Mouse (Mus musculus): Measurements from ENCODE around the gene Epn3. TPM values are rescaled to one million over a fixed set of nuclear protein-coding genes. Genes with fewer than 3 reads are reported as not detected.

Gene Epn3
- polyA plus RNA-seq, 1 experiment from 2014 or later = 0.43 TPM

- H3K4me3 ChIP-seq (replicated peaks; ENCODE audit: low read depth, low read length) = peak overlapping the region; percentile 78; the same call in 1 of the 2 replicates
- DNase-seq = no peak
- peaks cover 59% of the 10 kb centered on the region for H3K4me1 ChIP-seq (ENCODE audit: control insufficient read depth, insufficient read depth, low read length)
- peak overlapping the region; percentile 99 for H3K4me2 ChIP-seq (ENCODE audit: low read length)
- no peak overlapping the region for H3K9ac ChIP-seq (replicated peaks; ENCODE audit: low read length)
- H3K27me3 ChIP-seq (ENCODE audit: control insufficient read depth, insufficient read depth, low read length) = peaks cover 9% of the 10 kb centered on the region; the same call in 1 of the 2 replicates
- H3K27ac ChIP-seq (replicated peaks; ENCODE audit: low read depth, low read length) = 0 out of 2 replicates have a peak overlapping the region, but pooled peaks have one; percentile 37
- 21% methylated on average over 6 of the region's 7 CpGs for WGBS
- no peaks in the 10 kb centered on the region for H3K9me3 ChIP-seq (ENCODE audit: control insufficient read depth, low read length)
- no peak for ATAC-seq (ENCODE audit: low FRiP score, low TSS enrichment)
- H3K36me3 ChIP-seq (ENCODE audit: control insufficient read depth, insufficient read depth, low read length) = no peaks in the 10 kb centered on the region
Observed at GRCm38 (mm10) chr11:94470391-94470790, 29.4 kb downstream of the Epn3 start.

- peak; percentile 64 for DNase-seq
- Histone ChIP-seq H3K4me1 (ENCODE audit: control insufficient read depth, insufficient read depth, low read length) (peaks cover 56% of the 10 kb centered on the region), H3K4me3 (replicated peaks; ENCODE audit: low read depth, low read length) (no peak overlapping the region), H3K9me3 (ENCODE audit: control insufficient read depth, low read length) (no peaks in the 10 kb centered on the region), H3K27ac (replicated peaks; ENCODE audit: low read depth, low read length) (peak overlapping the region; percentile 94), H3K9ac (replicated peaks; ENCODE audit: low read length) (no peak overlapping the region; the same call in 1 of the 2 replicates), H3K4me2 (ENCODE audit: low read length) (peak overlapping the region; percentile 99), H3K27me3 (ENCODE audit: control insufficient read depth, insufficient read depth, low read length) (peaks cover under 1% of the 10 kb centered on the region; the same call in 1 of the 2 replicates), H3K36me3 (ENCODE audit: control insufficient read depth, insufficient read depth, low read length) (no peaks in the 10 kb centered on the region)
- ATAC-seq (ENCODE audit: low FRiP score, low TSS enrichment) = no peak
- 6% methylated on average over 9 of the region's 9 CpGs for WGBS
Observed at GRCm38 (mm10) chr11:94469136-94470064, 30.4 kb downstream of the Epn3 start.

GRCm38 (mm10) chr11:94468582-94469064, 31.2 kb downstream of the Epn3 start:
- ATAC-seq (ENCODE audit: low FRiP score, low TSS enrichment) = peak; percentile 90
- H3K36me3 ChIP-seq (ENCODE audit: control insufficient read depth, insufficient read depth, low read length) = no peaks in the 10 kb centered on the region
- peak overlapping the region; percentile 94 for H3K27ac ChIP-seq (replicated peaks; ENCODE audit: low read depth, low read length)
- DNase-seq = peak; percentile 97
- H3K4me3 ChIP-seq (replicated peaks; ENCODE audit: low read depth, low read length) = no peak overlapping the region
- WGBS = 0% methylated on average over 4 of the region's 4 CpGs
- H3K9ac ChIP-seq (replicated peaks; ENCODE audit: low read length) = no peak overlapping the region
- no peaks in the 10 kb centered on the region for H3K27me3 ChIP-seq (ENCODE audit: control insufficient read depth, insufficient read depth, low read length)
- peak overlapping the region; percentile 99 for H3K4me2 ChIP-seq (ENCODE audit: low read length)
- H3K4me1 ChIP-seq (ENCODE audit: control insufficient read depth, insufficient read depth, low read length) = peaks cover 55% of the 10 kb centered on the region
- no peaks in the 10 kb centered on the region for H3K9me3 ChIP-seq (ENCODE audit: control insufficient read depth, low read length)

GRCm38 (mm10) chr11:94466333-94466855, 33.4 kb downstream of the Epn3 start:
- no peak overlapping the region for H3K4me2 ChIP-seq (ENCODE audit: low read length)
- H3K9me3 ChIP-seq (ENCODE audit: control insufficient read depth, low read length) = no peaks in the 10 kb centered on the region
- DNase-seq (no peak), ATAC-seq (ENCODE audit: low FRiP score, low TSS enrichment) (no peak)
- WGBS = 82% methylated on average over 17 of the region's 17 CpGs
- H3K9ac ChIP-seq (replicated peaks; ENCODE audit: low read length) = no peak overlapping the region
- H3K27ac ChIP-seq (replicated peaks; ENCODE audit: low read depth, low read length) = no peak overlapping the region
- H3K4me1 ChIP-seq (ENCODE audit: control insufficient read depth, insufficient read depth, low read length) = peaks cover 46% of the 10 kb centered on the region
- no peaks in the 10 kb centered on the region for H3K27me3 ChIP-seq (ENCODE audit: control insufficient read depth, insufficient read depth, low read length)
- no peak overlapping the region for H3K4me3 ChIP-seq (replicated peaks; ENCODE audit: low read depth, low read length)
- H3K36me3 ChIP-seq (ENCODE audit: control insufficient read depth, insufficient read depth, low read length) = peaks cover 10% of the 10 kb centered on the region

- Histone ChIP-seq H3K9me3 (ENCODE audit: control insufficient read depth, low read length) (no peaks in the 10 kb centered on the region), H3K4me1 (ENCODE audit: control insufficient read depth, insufficient read depth, low read length) (peaks cover 24% of the 10 kb centered on the region), H3K27ac (replicated peaks; ENCODE audit: low read depth, low read length) (no peak overlapping the region), H3K9ac (replicated peaks; ENCODE audit: low read length) (no peak overlapping the region), H3K4me3 (replicated peaks; ENCODE audit: low read depth, low read length) (no peak overlapping the region), H3K36me3 (ENCODE audit: control insufficient read depth, insufficient read depth, low read length) (peaks cover 23% of the 10 kb centered on the region), H3K4me2 (ENCODE audit: low read length) (no peak overlapping the region), H3K27me3 (ENCODE audit: control insufficient read depth, insufficient read depth, low read length) (no peaks in the 10 kb centered on the region)
- no peak for ATAC-seq (ENCODE audit: low FRiP score, low TSS enrichment)
- WGBS = 53% methylated on average over 2 of the region's 2 CpGs
- DNase-seq = no peak
Observed at GRCm38 (mm10) chr11:94464170-94464569, 35.6 kb downstream of the Epn3 start.

GRCm38 (mm10) chr11:94461856-94462255, 37.9 kb downstream of the Epn3 start:
- ATAC-seq (ENCODE audit: low FRiP score, low TSS enrichment) (no peak), DNase-seq (no peak)
- H3K36me3 ChIP-seq (ENCODE audit: control insufficient read depth, insufficient read depth, low read length) = peaks cover 38% of the 10 kb centered on the region
- H3K4me1 ChIP-seq (ENCODE audit: control insufficient read depth, insufficient read depth, low read length) = peaks cover 10% of the 10 kb centered on the region
- 89% methylated on average over 11 of the region's 11 CpGs for WGBS
- H3K27ac ChIP-seq (replicated peaks; ENCODE audit: low read depth, low read length) = no peak overlapping the region
- H3K4me2 ChIP-seq (ENCODE audit: low read length) = no peak overlapping the region
- no peak overlapping the region for H3K9ac ChIP-seq (replicated peaks; ENCODE audit: low read length)
- no peaks in the 10 kb centered on the region for H3K27me3 ChIP-seq (ENCODE audit: control insufficient read depth, insufficient read depth, low read length)
- H3K4me3 ChIP-seq (replicated peaks; ENCODE audit: low read depth, low read length) = no peak overlapping the region
- no peaks in the 10 kb centered on the region for H3K9me3 ChIP-seq (ENCODE audit: control insufficient read depth, low read length)

- no peak overlapping the region for H3K9ac ChIP-seq (replicated peaks; ENCODE audit: low read length)
- WGBS = 92% methylated on average over 15 of the region's 15 CpGs
- no peaks in the 10 kb centered on the region for H3K27me3 ChIP-seq (ENCODE audit: control insufficient read depth, insufficient read depth, low read length)
- no peak overlapping the region for H3K4me2 ChIP-seq (ENCODE audit: low read length)
- no peaks in the 10 kb centered on the region for H3K9me3 ChIP-seq (ENCODE audit: control insufficient read depth, low read length)
- no peak for ATAC-seq (ENCODE audit: low FRiP score, low TSS enrichment)
- H3K36me3 ChIP-seq (ENCODE audit: control insufficient read depth, insufficient read depth, low read length) = peaks cover 46% of the 10 kb centered on the region
- no peaks in the 10 kb centered on the region for H3K4me1 ChIP-seq (ENCODE audit: control insufficient read depth, insufficient read depth, low read length)
- no peak overlapping the region for H3K4me3 ChIP-seq (replicated peaks; ENCODE audit: low read depth, low read length)
- no peak for DNase-seq
- H3K27ac ChIP-seq (replicated peaks; ENCODE audit: low read depth, low read length) = no peak overlapping the region
Observed at GRCm38 (mm10) chr11:94457001-94457400, 42.8 kb downstream of the Epn3 start.

- Histone ChIP-seq H3K27ac (replicated peaks; ENCODE audit: low read depth, low read length) (no peak overlapping the region), H3K4me1 (ENCODE audit: control insufficient read depth, insufficient read depth, low read length) (no peaks in the 10 kb centered on the region), H3K4me2 (ENCODE audit: low read length) (no peak overlapping the region), H3K27me3 (ENCODE audit: control insufficient read depth, insufficient read depth, low read length) (no peaks in the 10 kb centered on the region), H3K9ac (replicated peaks; ENCODE audit: low read length) (no peak overlapping the region), H3K36me3 (ENCODE audit: control insufficient read depth, insufficient read depth, low read length) (peaks cover 40% of the 10 kb centered on the region), H3K9me3 (ENCODE audit: control insufficient read depth, low read length) (no peaks in the 10 kb centered on the region), H3K4me3 (replicated peaks; ENCODE audit: low read depth, low read length) (no peak overlapping the region)
- 83% methylated on average over 3 of the region's 3 CpGs for WGBS
- ATAC-seq (ENCODE audit: low FRiP score, low TSS enrichment) = no peak
- no peak for DNase-seq
Observed at GRCm38 (mm10) chr11:94456347-94456746, 43.4 kb downstream of the Epn3 start.

Measured in midbrain, embryonic 14.5 days (tissue).